Mouse (Mus musculus) small intestine, adult 2 months (tissue): ENCODE data around the gene Krt2. TPM values are rescaled to one million over a fixed set of nuclear protein-coding genes. Genes with fewer than 3 reads are reported as not detected.
A peak's percentile ranks its signal among the peaks of the same experiment; 100 is the strongest.

Experiments used
- H3K27ac ChIP-seq: fragments of 200-500 bp; 2 replicates; pipeline ENCODE4 v1.5.1; 2012; ENCODE audit warnings: low read depth, low read length, control low read depth, inconsistent platforms; ENCODE audit not compliant: insufficient read depth
- H3K27me3 ChIP-seq: fragments of 200-500 bp; 2 replicates; pipeline ENCODE4 v1.6.1; 2012; ENCODE audit warnings: mild to moderate bottlenecking, moderate library complexity, low read length, inconsistent platforms; ENCODE audit not compliant: control insufficient read depth, insufficient read depth
- H3K36me3 ChIP-seq: fragments of 200-500 bp; 2 replicates; pipeline ENCODE4 v1.6.1; 2012; ENCODE audit warnings: mild to moderate bottlenecking, low read length, control low read depth, inconsistent platforms; ENCODE audit not compliant: control insufficient read depth, insufficient read depth
- H3K4me1 ChIP-seq: fragments of 200-500 bp; 2 replicates; pipeline ENCODE4 v1.6.1; 2012; ENCODE audit warnings: low read length, inconsistent platforms, mixed read lengths; ENCODE audit not compliant: control insufficient read depth, insufficient read depth, insufficient read length
- H3K4me3 ChIP-seq: fragments of 200-500 bp; 2 replicates; pipeline ENCODE4 v1.5.1; 2012; ENCODE audit warnings: low read depth, mild to moderate bottlenecking, control low read depth, inconsistent platforms, low read length, moderate library complexity
- CTCF ChIP-seq: fragments of 200-500 bp; IDR thresholded peaks from 2 replicates; pipeline ENCODE4 v1.5.1; 2012; ENCODE audit warnings: low read depth, mild to moderate bottlenecking, control low read depth, inconsistent platforms, low read length, moderate library complexity, mixed read lengths; ENCODE audit not compliant: insufficient replicate concordance, insufficient read length; ENCODE audit errors: extremely low read depth
- POLR2A ChIP-seq: fragments of 200-500 bp; IDR thresholded peaks from 2 replicates; pipeline ENCODE4 v1.6.1; 2012; ENCODE audit warnings: low read depth, mild to moderate bottlenecking, control low read depth, inconsistent platforms, low read length, moderate library complexity
- WGBS: fragments of 180-500 bp; shearing (Covaris S2); methylation state at CpG from one replicate; pipeline ENCODE4 v1.1.7; 2018; 5-methylcytosine and 5-hydroxymethylcytosine counted together
- polyA plus RNA-seq: library from polyadenylated mRNA; depleted of rRNA; stranded (reverse); fragments of >200 nt; gene quantifications from 2 replicates; pipeline ENCODE4 v1.2.3, GENCODE M21; 2012; rRNA removed

The Krt2 gene
- not detected in 2 replicates for polyA plus RNA-seq

DNA sequence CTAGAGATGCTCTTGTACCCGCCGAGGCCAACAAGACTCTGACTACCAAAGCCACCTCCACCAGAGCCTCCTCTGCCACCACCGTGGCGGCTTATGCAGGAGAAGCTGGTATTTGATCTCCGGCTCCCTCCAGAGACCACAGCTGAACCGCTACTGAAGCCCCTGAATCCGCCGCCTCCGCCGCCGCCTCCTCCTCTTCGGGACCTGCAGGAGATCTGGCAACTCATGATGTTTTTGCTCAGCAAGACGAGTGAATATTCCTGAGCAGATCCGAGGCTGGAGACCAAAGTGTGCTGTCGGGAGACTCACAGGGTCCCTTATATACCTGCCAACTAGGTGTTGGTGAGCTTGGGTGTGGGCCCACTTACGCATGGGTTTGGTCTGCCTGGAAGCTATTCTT, at the start of gene Krt2:
Gene Krt2 (minus strand): TSS at position 295 of the 400 bp plus-strand sequence.
- H3K36me3 ChIP-seq, result no peaks in the 10 kb centered on the region
- H3K27ac ChIP-seq, result no peak within 1 kb of the TSS
- 66% methylated on average over 16 of the region's 16 CpGs for WGBS
- H3K4me3 ChIP-seq, result no peak within 1 kb of the TSS
- H3K4me1 ChIP-seq, result no peaks in the 10 kb centered on the region
- no peak for TF ChIP-seq CTCF
- TF ChIP-seq POLR2A, result no peak
- H3K27me3 ChIP-seq, result no peaks in the 10 kb centered on the region

DNA sequence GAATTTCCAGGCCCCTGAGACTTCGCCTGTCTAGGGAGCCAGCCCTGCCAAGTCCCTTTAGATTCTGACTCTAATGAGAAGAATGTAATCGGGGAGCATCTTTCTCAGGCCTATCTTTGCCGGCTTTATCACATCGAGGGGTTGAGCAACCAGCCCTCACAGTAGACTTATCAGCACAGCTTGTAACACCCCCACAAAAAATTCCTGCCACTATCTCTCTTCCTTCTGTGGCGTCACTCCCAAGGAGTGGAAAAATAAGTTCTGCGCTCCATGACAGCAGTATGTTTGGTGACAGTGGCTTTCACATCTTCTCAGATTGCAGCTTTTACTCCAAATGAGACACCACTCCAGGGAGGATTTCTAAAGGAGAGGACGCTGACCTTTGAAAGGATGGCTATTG, 48.8 kb upstream of the Krt2 start:
- no peak for TF ChIP-seq CTCF
- TF ChIP-seq POLR2A, result no peak
- H3K4me3 ChIP-seq, result no peak overlapping the region
- 74% methylated on average over 7 of the region's 7 CpGs for WGBS

DNA sequence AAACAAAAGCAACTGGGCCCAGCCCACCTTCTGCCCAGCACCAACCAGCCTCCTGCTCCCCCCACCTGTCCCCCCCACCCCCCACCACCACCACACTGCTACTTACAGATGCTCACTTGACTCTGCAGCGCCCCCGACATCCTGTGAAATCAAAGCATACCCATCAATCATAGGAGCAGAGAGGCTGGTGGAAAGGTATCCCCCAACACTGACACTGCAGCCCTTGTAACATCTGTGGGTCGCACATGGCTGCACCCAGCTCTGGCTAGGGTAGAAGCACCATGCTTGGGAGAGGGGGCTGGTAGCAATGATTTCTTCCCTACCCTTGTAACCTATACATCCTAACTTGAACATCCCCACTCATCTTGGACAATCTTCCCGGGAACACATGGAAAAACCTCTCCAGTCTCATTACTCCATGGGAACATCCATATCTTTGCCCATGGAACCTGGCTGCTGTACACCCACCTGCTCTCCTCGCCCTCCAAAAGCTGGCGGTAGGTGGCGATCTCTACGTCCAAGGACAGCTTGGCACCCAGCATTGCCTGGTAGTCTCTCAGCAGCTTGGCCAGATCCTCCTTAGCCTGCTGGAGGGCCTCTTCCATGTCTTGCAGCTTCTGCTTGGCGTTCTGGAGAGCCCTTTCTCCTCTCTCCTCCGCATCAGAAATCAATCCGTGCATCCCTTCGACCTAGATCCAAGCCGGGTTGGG, 42.6 kb upstream of the Krt2 start:
- Histone ChIP-seq H3K27ac (no peak overlapping the region), H3K4me1 (peaks cover 3% of the 10 kb centered on the region; the same call in 1 of the 2 replicates), H3K36me3 (no peaks in the 10 kb centered on the region), H3K4me3 (no peak overlapping the region), H3K27me3 (peaks cover 11% of the 10 kb centered on the region)
- TF ChIP-seq CTCF, result 0 out of 2 replicates have a peak, but pooled peaks have one; percentile 17
- TF ChIP-seq POLR2A, result no peak
- WGBS, result 53% methylated on average over 13 of the region's 13 CpGs

More for the DNA sequence above, 48.8 kb upstream of the Krt2 start:
- Histone ChIP-seq H3K27ac (no peak overlapping the region), H3K4me1 (no peaks in the 10 kb centered on the region), H3K27me3 (0 out of 2 replicates have a peak, but pooled peaks cover 4% of the 10 kb centered on the region), H3K36me3 (no peaks in the 10 kb centered on the region)

- no peaks in the 10 kb centered on the region for H3K36me3 ChIP-seq
- H3K27me3 ChIP-seq, result peaks cover 11% of the 10 kb centered on the region
- H3K4me1 ChIP-seq, result peaks cover 3% of the 10 kb centered on the region; the same call in 1 of the 2 replicates
- no peak overlapping the region for H3K27ac ChIP-seq
- H3K4me3 ChIP-seq, result peak overlapping the region; percentile 46
- WGBS, result 1% methylated on average over 33 of the region's 33 CpGs
- TF ChIP-seq POLR2A, result no peak
- no peak for TF ChIP-seq CTCF
Measured at GRCm38 (mm10) chr15:101859735-101860170, 41.8 kb upstream of the Krt2 start.

- Histone ChIP-seq H3K4me3 (no peak overlapping the region), H3K4me1 (peaks cover 3% of the 10 kb centered on the region; the same call in 1 of the 2 replicates), H3K27ac (no peak overlapping the region), H3K36me3 (no peaks in the 10 kb centered on the region), H3K27me3 (peaks cover 17% of the 10 kb centered on the region)
- TF ChIP-seq CTCF, result no peak
- no peak for TF ChIP-seq POLR2A
- WGBS, result 47% methylated on average over 11 of the region's 11 CpGs
Measured at GRCm38 (mm10) chr15:101858673-101859425, 40.9 kb upstream of the Krt2 start.

DNA sequence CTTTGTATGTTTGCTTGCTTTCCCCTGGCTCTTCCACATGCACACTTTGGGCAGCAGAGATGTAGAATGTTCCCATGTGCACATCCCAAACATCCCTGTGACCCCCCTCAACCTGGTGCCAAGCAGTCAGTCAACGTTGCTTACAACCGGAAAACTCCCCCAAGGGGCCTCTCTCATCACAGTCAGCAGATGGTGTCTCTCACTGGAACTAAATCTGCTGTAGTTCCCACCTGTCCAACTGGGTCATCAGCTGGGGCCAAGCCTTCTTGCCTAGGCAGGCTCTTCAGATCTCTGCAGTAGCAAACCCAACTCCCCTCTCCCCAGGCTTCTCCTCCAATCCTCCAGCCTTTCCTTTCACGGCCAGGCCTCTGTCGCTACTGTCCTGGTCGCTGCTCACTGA, 38.7 kb upstream of the Krt2 start:
- H3K36me3 ChIP-seq, result no peaks in the 10 kb centered on the region
- 63% methylated on average over 5 of the region's 5 CpGs for WGBS
- H3K27me3 ChIP-seq, result peaks cover 17% of the 10 kb centered on the region
- H3K4me1 ChIP-seq, result peaks cover 3% of the 10 kb centered on the region; the same call in 1 of the 2 replicates
- no peak overlapping the region for H3K4me3 ChIP-seq
- TF ChIP-seq CTCF, result no peak
- TF ChIP-seq POLR2A, result no peak
- H3K27ac ChIP-seq, result no peak overlapping the region

DNA sequence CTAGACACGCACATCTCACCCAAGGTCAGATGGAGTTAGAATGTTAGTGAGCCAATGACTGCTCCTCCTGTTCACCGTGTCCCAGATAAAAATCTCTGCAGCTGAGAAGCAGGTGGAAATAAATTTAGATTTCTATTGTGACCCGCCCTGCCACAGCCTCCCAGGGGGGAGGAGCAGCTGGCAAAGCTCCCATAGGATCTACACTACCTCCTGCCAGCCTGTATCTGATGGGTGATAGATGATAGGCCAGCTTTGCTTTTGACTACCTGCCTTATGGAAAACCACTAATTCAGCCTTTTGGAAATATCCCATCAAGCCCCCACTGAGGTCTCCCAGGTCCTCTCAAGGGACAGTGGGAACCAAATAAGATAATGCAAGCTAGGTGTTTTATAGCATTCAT, 37.8 kb upstream of the Krt2 start:
- Histone ChIP-seq H3K27ac (no peak overlapping the region), H3K4me3 (no peak overlapping the region), H3K4me1 (peaks cover 3% of the 10 kb centered on the region; the same call in 1 of the 2 replicates), H3K27me3 (peaks cover 14% of the 10 kb centered on the region), H3K36me3 (no peaks in the 10 kb centered on the region)
- WGBS, result 33% methylated on average over 3 of the region's 3 CpGs
- TF ChIP-seq POLR2A, result no peak
- TF ChIP-seq CTCF, result no peak
